Mouse (Mus musculus) liver, embryonic 14.5 days (tissue): ENCODE data around the gene Lrrtm3.

Experiments
- CTCF ChIP-seq: IDR thresholded peaks from 2 replicates; pipeline ENCODE4 v1.5.1; 2016; ENCODE audit warnings: antibody characterized with exemption, low read depth, control low read depth
- EP300 ChIP-seq: IDR thresholded peaks from 2 replicates; pipeline ENCODE4 v1.6.1; 2016; ENCODE audit warnings: antibody characterized with exemption, low read depth

GRCm38 (mm10) chr10:63908878-63909277 is 181.2 kb downstream of the Lrrtm3 start:
- TF ChIP-seq CTCF (no peak), EP300 (no peak)
